Mouse (Mus musculus) adrenal gland, adult 18-20 months (tissue): Measurements from ENCODE around the gene Vsig2. TPM values are rescaled to one million over a fixed set of nuclear protein-coding genes. Genes with fewer than 3 reads are reported as not detected.

Source experiments
- DNase-seq, 2 experiments: peaks; one replicate each; pipeline ENCODE4 v3.0.0; 2021 to 2022; ENCODE audit warnings: low spot score in 2 of 2
- long read RNA-seq, 2 experiments: library from polyadenylated mRNA; stranded (forward); transcript quantifications; one replicate each; pipeline ENCODE4 v2.0.0; 2021
- total RNA-seq, 2 experiments: library from RNA; stranded (reverse); gene quantifications; 1 replicate in 1 of 2; 2 replicates in 1 of 2; pipeline ENCODE4 v1.2.3; 2021

Gene Vsig2
- total RNA-seq = 1 to 10 TPM; 2.1 to 2.8 TPM
- long read RNA-seq, experiment 1 = 0 reads
- long read RNA-seq, experiment 2, partial matches to known transcripts = 1 of 1 reads
- long read RNA-seq, experiment 2, other reads (novel, unspliced or antisense) = 0 of 1 reads

DNA sequence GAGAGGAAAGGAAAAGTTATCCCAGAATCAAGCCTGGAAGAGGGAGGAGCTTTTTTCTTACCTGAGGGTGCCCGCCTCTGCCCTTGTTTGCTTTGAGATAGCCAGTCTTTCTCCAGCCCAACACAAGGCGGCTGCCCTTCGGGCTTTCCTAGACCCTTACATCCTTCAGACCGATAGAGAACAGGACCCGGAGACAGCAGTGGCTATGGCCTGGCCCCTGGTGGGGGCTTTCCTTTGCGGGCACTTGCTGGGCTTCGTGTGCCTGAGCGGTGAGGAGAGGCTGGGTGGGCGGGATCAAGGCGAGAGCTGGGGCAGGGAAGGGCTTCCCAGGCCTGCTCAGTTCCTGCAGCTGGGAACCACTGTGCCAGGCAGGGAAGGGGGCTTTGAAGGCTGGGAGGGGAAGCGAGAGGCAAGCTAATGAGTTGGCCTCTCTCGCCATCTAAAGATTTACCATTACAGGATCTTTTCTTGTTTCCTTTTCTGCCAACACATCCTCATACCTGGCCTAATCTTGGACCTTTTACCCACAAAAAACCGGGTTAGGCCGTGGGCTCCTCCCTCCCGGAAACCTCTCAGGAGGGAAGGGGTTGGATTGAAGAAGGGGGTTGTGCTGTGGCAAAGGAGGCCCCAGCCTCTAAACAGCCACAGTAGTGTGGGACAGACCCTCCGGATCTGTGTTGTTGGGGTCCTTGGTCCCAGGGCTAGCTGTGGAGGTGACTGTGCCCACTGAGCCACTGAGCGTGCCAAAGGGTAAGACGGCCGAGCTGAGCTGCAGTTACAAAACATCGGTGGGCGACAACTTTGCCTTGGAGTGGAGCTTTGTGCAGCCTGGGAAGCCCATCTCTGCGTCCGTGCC is at the start of gene Vsig2:
Gene Vsig2, plus strand, starts transcription at position 86 of the 856 bp plus-strand sequence.
- DNase-seq = no peak

DNA sequence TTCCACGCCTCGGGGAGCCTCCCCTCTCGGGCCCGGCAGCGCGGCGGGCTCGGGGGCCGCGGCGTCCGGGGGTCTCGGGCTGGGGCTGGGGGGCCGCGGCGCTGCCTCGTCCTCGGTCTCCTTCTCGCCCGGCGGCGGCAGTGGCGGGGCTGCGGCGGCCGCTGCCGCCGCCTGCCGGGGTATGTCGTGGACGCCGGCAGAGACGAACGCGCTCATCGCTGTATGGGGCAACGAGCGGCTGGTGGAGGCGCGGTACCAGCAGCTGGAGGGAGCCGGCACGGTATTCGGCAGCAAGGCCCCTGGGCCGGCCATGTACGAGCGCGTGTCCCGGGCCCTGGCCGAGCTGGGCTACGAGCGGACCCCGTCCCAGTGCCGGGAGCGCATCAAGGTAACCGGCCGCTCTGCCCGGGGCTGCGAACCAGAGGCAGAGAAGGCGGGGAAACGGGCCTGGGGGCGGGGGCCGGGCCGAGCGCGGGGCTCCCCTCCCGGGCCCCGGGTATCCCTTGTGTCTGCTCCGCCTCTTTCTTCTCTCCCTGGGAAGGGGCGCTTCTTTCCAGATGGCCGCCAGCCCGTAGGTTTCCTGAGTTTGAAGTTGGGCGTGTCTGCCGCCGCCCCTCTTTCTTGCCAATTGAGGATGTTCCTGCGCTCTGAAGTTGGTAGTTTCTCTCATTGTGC is 49.5 kb upstream of the Vsig2 start:
- peak; percentile 43 to 59 for DNase-seq

DNA sequence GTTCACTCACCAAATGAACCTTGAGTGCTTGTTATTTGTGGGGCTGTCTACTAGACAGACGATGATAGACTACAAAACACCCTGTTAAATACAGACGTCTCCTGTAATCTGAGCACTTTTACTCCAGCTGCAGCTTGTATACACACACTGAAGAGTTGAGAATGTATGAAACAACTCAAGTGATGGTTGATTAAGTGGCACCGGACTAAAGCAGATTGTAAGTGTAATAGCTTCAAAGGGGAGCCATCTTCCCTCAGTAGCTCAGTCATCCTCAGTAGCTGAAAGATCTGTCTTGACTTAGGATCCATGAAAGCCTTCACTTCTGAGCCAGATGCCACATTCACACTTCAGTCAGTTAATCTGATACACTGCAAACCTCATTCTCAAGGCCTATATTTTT is 43.3 kb upstream of the Vsig2 start:
- DNase-seq = no peak

DNA sequence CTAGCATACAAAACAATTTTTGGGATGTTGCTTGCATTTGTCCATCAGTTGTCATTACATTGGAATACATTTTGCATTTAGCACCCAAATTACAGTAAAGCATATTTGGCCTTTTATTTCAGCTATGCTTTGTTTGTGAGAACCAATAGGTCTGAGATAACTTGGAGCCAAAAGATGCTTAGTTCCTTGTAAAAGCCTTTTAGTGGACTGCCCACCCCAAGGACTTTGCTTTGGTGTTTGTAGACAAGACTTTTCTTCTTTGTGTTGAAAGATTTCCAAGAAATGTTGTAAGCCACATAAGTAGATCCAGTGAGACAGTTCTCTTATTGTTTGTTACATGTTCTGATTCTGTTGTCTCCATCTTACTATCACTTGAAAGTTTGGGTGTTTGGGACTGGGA is 42.7 kb upstream of the Vsig2 start:
- DNase-seq = no peak

DNA sequence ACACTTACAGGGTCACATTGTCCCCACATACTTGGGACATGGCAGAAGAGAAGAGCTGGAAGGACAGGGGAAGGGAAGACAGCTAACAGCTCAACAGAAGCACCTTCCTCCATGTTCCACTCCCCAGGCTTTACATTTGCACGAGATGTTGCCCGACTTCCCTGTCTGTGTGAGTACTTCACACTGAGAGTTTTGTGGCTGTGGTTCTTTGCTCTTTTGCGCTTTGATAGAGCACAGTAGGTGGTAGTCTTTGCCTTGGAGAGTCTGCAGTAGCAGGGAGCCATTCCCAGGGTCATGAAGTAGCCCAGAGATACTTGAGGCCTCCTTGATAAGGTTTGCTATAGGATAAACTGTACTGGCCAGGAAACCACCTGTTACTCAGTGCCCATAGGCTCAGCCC is 38.9 kb upstream of the Vsig2 start:
- DNase-seq = no peak

DNA sequence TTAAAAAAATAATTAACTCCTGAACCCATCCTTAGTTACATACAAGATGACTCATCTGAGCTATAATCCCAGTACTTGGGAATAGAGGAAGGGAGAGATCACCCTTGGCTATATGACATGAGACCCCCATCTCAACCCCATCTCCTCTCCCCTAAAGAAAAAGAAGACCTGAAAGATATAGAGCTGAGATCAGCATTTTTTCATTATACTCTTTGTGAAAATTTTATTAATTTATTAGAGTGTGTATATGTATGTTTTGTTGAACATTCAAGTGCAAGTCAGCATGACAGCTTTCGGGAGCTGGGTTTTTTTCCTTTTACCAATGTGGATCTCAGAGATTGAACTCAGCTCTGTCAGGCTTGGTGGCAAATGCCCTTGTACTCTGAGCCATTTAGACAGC is 37.9 kb upstream of the Vsig2 start:
- no peak for DNase-seq

DNA sequence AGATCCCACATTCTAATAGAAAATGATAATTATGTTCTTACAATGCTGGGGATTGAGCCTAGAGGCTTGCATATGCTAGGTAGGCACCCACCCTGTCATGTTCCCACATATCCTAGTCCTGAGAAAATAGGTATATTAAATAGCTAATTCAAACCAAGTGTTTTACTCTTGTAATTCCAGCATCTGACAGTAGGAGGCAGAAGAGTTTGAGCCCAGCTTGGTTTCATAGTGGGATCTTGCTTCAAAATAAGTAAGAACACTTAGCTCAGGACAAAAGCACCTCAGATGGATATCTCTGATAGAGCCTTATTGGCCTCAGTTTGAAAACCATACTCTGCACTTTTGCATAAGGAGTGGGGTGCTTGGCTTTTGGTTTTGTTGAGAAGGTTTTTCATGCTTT is 34.7 kb upstream of the Vsig2 start:
- no peak for DNase-seq

DNA sequence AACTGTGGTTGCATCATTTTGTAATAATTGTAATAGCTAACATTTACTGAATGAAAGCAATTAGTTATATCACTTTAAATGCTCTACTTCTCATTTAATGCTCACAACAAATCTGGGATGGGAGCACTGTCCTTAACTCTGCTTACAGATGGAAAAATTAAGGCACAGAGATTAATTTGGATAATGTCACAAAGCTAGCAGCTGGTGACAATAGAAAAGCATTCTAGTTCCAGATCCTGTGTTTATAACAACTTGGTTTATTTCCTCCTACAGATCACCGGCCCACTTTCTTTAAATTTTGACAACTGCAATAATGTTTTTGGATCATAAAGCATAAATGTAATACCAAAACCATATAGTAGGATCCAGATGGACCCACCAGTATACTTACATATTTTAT is 33.0 kb upstream of the Vsig2 start:
- DNase-seq = no peak

DNA sequence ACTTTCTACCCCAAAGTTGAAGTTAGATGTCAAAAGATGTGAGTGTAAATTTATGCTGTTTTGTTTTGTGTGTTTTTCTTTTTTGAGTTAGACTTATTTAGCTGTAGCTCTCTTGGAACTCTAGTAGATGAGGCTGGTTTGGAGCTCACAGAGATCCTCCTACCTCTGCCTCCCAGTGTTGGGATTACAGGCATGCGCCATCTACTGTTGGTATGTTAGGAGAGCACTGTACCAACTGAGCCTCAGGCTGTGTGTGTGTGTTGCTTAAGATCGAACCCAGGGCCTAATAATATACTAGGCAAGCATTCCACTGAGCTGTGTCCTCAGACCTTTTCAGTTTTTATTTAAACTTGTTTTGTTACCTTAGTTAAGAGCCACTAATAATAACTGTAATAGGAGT is 27.0 kb upstream of the Vsig2 start:
- no peak for DNase-seq

DNA sequence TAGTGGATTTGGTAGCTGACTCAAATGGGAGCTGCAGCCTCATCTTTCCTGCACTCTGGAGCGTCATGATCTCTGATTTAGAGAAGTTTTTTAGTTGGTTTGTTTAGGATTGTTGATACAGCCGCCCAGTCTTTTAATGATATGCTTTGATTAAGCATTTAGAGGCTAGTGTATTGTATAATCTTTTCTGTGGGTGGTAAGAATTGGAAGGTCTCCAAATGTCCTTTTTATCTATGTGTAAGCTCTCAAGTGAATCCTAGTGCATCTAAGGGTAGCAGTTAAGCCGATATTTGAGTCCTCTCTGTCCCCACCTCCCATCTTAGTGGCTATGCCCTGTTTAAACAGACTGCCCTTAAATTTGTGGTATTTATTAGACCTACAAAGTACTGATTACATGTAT is 24.6 kb upstream of the Vsig2 start:
- no peak for DNase-seq

DNA sequence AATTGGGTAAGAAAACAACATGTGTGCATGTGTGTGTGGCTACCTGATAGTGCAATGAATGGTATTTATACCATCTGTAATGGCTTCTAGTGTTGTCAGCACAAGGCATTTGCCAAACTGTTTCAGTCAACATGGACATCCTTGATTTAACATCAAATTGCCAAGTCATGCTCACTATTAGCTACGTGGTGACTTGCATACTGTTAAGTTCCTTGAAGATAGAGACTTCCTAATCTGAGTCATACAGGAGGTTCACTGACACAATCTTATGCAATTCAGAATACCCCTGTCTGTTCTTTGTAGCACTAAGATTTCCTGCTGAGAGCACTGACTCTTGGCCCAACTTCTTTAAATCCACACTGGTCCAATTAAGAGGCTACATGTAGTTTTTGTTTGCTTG is 21.6 kb upstream of the Vsig2 start:
- DNase-seq = no peak

DNA sequence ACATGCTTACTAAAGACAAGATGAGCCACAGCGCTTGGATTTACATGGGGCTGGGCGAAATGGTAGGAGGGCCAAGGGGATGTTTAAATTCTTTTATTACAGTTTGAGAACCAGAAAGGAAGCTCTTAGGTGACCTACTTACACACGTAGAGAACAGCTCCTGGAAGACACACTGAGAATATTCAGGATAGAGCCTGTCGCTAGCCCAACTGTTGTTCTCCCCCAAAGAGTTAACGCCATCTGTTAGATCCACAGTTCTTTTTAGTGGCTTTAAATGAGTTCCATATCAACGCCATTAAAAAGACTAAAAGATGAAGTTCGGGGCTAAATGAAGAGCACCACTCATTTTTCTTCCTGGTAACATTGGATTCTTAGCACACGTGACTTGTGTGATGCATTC is 20.1 kb upstream of the Vsig2 start:
- no peak for DNase-seq

DNA sequence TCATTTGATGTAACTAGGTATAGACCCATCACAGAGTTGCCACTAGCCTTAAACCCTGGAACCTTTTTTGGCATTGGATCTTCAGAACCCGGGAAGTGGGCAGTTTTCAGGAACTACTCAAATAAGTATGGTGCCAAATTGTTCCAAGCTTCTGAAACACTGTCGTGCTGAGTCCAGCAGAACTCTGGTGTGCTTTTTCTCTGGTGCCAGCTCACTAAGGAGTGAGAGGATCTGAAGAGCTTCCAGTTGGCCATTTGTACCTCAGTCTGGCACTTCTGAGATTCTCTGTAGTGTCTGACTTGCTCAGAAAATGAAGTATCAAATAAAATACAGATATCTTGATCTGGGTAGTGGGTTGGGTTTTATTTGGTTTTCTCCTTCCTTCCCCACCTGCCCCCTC is 19.1 kb upstream of the Vsig2 start:
- no peak for DNase-seq

DNA sequence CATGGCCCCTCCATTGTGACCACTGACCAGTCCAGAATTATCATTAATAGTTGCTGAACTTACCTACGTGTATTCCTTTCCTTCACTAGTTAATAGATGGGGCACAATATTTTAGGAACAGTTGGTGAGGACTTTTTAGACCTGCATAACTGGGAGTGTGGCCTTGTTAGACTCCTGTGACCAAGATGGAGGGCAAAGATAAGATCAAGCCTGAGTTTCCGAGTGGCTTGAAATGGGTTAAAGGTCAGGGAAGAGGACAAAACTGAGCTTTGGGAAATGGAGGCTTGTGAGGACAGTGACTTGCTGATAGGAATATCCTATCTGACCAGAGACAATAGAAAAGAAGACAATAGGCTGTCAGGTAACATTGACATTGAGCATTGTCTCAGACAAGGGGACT is 13.6 kb upstream of the Vsig2 start:
- no peak for DNase-seq

DNA sequence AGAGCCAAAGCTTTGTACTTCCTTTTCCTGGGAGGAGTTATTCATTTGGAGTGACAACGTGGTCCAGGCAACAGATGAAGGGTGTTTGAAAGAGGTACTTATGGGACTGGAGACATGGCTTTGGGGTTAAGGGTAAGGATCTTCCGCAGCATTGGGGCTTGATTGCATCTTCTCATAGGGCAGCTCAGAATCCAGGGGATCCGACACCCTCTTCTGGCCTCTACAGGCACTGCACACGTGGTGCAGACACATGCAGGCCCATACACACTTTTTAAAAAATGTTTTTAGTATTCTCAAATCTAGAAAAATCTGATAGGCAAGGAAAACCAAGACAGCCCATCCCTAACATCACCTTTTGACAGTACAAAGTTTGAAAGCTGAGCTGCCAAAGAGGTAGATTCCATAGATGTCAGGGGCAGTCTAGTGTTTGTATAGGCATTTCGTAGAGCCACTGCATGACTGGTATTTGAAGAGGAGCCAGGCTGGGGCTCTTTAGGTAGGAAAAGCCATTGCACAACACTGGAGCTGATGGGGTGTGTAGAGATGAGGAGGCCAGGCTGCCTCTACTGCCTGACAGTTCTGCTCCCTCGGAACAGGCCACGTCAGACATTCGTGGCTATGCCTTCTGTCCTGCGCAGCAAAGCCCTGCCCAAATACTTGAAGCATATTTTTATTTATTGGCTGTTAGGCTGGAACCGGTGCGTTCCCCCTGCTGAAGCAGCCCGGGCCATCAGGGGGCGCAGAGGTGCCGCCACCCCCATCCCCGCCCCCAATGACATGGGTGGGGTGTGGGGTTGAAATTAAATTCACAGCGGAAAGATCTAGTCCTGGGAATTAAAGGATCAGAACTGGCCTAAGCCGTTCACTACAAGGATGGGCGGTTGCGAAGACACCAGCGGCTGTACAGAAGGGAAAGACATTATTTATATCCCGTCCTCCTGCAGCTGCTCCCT is 12.3 kb upstream of the Vsig2 start:
- DNase-seq = peak in 1 of 2 experiments; percentile 33

DNA sequence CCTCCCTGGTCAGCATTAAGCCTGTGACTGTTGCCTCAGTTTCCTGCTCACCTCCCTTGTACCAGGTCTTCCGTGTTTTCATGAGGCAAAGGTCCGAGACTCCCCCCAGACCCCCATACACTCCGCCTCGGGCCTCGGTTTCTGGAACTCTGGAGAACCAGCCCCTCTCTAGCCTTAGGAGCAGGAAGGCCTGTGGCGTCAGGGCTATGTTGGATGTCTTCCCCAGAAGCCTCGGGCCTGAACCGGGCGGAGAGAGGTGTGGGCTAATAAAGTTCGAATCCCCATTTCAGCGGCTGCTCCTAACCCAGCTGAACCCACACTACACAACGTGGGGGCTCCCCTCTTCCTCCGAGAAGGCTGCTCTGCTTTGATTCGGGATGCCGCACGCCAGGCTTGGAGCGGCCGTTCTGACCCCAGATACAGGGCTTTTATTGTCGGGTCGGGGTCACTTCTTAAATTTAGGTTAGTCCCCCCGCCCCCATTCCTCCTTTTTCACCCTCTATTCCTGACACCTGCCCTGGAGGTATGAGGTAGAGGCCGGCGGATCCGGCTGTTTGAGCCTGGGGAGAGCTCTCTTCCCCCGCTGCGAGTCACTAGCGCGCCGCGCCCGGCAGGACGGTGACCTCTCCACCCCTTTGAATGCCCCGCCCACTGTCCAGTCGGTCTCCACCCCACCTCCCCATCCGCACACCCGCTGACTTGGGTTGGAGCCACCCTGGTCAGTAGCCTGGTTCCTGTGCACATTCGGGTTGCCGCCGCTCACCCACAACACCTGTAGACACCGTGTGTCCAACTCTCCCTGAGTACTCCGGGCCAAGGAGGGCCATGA is 11.4 kb upstream of the Vsig2 start, which contains the start of gene Esam:
Gene Esam, plus strand, starts transcription at position 683 of the 829 bp plus-strand sequence.
- DNase-seq = peak; percentile 53 to 72

DNA sequence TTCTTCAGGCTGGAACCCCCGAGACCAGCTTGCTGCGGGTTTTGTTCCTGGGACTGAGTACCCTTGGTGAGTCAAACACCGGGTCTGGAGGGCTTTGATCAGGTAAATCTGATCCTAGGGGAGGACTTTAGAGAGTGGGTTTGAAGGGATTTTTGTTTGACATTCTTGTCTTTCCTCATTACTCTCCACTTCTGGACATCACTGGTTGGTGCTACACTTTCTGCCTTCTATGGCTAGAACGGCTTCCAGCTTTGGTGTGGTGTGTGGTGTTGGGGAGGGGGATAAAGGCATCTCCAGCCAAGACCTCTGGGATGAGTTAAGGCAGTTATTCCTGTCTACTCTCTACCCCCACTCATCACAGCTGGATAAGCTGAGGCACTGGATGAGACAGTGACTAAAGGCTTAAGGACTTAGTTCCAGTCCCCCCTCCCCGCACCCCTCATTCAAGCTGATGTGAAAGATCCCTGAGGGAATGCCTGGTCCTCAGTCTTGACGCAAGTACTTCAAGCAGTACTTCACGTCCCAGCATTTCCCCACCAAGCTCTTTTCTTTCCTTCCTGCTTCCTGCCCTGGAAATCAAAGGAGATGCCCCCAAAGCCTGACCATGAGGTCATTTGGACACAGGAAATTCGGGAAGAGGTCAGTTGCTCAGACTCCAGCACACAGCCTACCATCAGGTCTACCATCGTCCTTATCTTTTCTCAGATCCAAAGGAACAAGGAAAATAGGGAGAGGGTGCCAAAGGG is 10.7 kb upstream of the Vsig2 start:
- no peak for DNase-seq

DNA sequence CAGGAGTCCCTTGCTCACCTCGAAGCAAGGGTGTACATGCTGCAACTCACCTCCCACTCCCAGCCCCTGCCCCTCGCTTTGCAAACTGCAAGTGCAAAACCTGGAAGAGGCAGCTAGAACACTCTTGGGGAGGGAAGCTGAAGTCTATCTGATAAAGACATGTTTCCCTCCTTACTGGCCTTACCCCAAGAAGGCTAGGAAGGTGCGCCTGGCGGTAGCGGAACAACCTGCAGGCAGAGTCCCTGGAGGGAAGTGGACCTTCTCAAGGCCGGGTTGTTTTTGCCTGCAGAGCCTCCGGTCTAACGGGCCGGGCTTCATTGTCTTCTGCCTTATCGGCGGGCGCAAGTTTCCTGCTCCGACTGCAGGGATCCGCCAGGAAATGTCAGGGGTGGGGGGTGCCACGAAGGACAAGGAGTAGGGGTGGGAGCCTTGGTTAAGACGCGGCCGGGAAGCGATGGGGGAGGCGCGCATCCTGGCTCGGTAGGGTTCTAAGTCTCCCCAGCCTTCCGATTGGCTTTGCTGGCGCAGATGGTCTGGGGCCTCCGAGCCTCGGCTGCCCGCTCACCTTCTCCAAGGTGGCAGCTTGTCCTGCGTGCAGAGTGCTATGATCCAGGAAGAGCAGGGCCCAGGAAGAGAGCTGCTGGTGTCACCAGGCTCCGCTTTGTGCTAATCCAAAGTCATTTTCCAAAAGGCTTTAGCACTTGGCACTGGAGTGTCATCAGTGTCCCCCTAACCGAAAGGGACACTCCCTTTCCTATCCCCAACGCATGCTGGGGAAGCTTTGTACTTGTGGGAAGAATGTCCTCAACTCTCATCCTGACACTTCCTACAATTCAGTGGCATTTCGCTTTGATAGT is 8.8 kb upstream of the Vsig2 start:
- DNase-seq = peak; percentile 46 to 62
